Comparison of ENCODE assay signal across 8 mouse cellular contexts in genomic region chr12:85339243-85339729, GRCm38 (mm10). TPM values are rescaled to one million over a fixed set of nuclear protein-coding genes. Genes with fewer than 3 reads are reported as not detected.
DNase-seq lines count a peak whose midpoint lies in the region; ATAC-seq lines count a peak whose summit lies in the region.

TSS of gene Nek9 (minus strand) at chr12:85339362.

- peak within 1 kb of the TSS; percentile 100 for H3K4me3 ChIP-seq in hindbrain, embryonic 14.5 days (replicated peaks; ENCODE audit: low read length)

- H3K4me2 ChIP-seq in hindbrain, embryonic 14.5 days (replicated peaks): peak within 1 kb of the TSS; percentile 87

- peaks cover 10% of the 10 kb centered on the region for H3K4me1 ChIP-seq in hindbrain, embryonic 14.5 days (replicated peaks; ENCODE audit: control insufficient read depth, insufficient read depth, low read length)

- H3K9ac ChIP-seq in hindbrain, embryonic 14.5 days: peak within 1 kb of the TSS; percentile 98

- H3K27me3 ChIP-seq in hindbrain, embryonic 14.5 days (ENCODE audit: control insufficient read depth, insufficient read depth, low read length): no peaks in the 10 kb centered on the region

- peak; percentile 89 for ATAC-seq in hindbrain, embryonic 14.5 days (ENCODE audit: low FRiP score)

- H3K27ac ChIP-seq in hindbrain, embryonic 14.5 days: peak within 1 kb of the TSS; percentile 83

- peak; percentile 95 for DNase-seq in R1 (ENCODE audit: low read depth, low spot score)
- peak; percentile 96 to 97 for DNase-seq in cerebellum, postnatal 25 days
- peak; percentile 90 to 92 for DNase-seq in frontal cortex, postnatal 25 days (ENCODE audit: low spot score in 2 of 2)
- DNase-seq in hindbrain, embryonic 14.5 days (ENCODE audit: low spot score): peak; percentile 97
- peak; percentile 89 for DNase-seq in layer of hippocampus, postnatal 36 days
- peak; percentile 96 for DNase-seq in lung, postnatal 36 days
- peak; percentile 96 for DNase-seq in retina, postnatal 1 day
- peak; percentile 83 to 95 for DNase-seq in urinary bladder, adult 18-20 months (ENCODE audit: low spot score in 2 of 2)

- peaks cover 36% of the 10 kb centered on the region for H3K36me3 ChIP-seq in hindbrain, embryonic 14.5 days (replicated peaks; ENCODE audit: control insufficient read depth, insufficient read depth)

- H3K9me3 ChIP-seq in hindbrain, embryonic 14.5 days (ENCODE audit: control insufficient read depth, low read length): no peaks in the 10 kb centered on the region

- WGBS in hindbrain, embryonic 14.5 days: under 1% methylated on average over 35 of the region's 36 CpGs

RNA-seq across cellular contexts. Expression of gene Nek9, which starts in this region (rescaled TPM):
- 9.5 and 10.0 TPM in 2 replicates for polyA plus RNA-seq in hindbrain, embryonic 14.5 days (2014; fragmentation: Nextera tagmentation; extraction: Ambion mirVana)
- total RNA-seq in layer of hippocampus, postnatal 36 days (2021): 10 to 100 TPM; 32.6 TPM

Comparison
In these comparisons a context has a peak if more than half of its experiments do, and no peak if none do; other contexts are left out.
1. Peak in every context shown above with its lines: DNase-seq, ATAC-seq, H3K4me3 ChIP-seq and H3K27ac ChIP-seq.